Mouse (Mus musculus) cerebellum, adult 11 months (tissue): ENCODE measurements around the gene Casp14.
"Not testable (repeated sequence)": the region's sequence is repeated elsewhere in the genome, so short reads cannot be mapped to it uniquely, and the experiment has no call there.

Source experiments
- DNase-seq: peaks from one replicate; pipeline ENCODE4 v3.0.0; 2022

The Casp14 gene

GRCm38 (mm10) chr10:78666696-78667095, 51.4 kb downstream of the Casp14 start:
- not testable (repeated sequence) for DNase-seq

- no peak for DNase-seq
Measured at GRCm38 (mm10) chr10:78664546-78664945, 53.5 kb downstream of the Casp14 start.
